In the genomic region with DNA sequence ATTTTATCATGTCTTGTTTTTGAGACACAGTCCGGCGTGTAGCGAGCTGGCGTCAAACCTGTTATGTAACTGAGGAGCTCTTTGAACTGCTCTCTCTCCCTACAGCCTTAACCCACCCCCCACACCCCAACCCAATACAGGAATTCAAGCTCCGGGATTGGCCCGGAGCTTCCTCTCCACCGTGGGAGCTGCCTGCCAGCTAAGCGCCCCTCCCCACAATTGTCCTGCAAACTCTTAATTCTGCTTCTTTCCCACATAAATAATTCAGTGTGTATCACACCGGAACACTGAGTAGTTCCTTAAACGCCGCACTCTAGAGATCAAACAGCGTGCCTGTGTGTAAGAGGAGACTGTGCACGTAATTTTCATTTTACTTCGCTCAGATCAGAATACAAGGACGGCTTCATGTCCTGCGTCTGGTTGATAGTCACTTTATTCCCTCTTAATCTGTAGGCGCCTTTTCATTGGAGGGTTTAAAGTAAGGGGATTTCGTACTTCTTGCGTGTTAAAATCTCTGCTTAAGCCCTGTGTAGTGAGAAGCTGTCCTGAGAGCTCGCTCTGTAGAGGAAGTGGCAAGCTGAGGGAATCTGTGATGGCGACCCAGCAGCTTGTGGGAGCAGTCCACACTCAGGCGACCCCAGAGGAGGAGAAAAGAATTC, we compare ENCODE assay signal across 8 mouse cellular contexts.
DNase-seq lines count a peak whose midpoint lies in the region; ATAC-seq and TF ChIP-seq lines count a peak whose summit lies in the region.

No protein-coding gene starts in this region.

- no peaks in the 10 kb centered on the region for H3K36me3 ChIP-seq in testis, adult 2 months (ENCODE audit: control insufficient read depth, insufficient read depth, low read length)
- H3K36me3 ChIP-seq in forebrain, embryonic 12.5 days (replicated peaks), result no peaks in the 10 kb centered on the region
- no peaks in the 10 kb centered on the region for H3K36me3 ChIP-seq in hindbrain, embryonic 10.5 days

- H3K4me2 ChIP-seq in forebrain, embryonic 12.5 days, result peak overlapping the region; percentile 61

- DNase-seq in testis, postnatal 10 days (ENCODE audit: low spot score), result no peak
- DNase-seq in hindbrain, embryonic 10.5 days (ENCODE audit: low spot score), result peak; percentile 80
- DNase-seq in left cerebral cortex, adult 8-10 months (ENCODE audit: low spot score in 2 of 2), result peak; percentile 48 to 60
- DNase-seq in lung, postnatal 4 days, result peak; percentile 24 to 33
- peak; percentile 41 to 50 for DNase-seq in right cerebral cortex, postnatal 36 days (ENCODE audit: low spot score in 2 of 2)

- H3K9ac ChIP-seq in forebrain, embryonic 12.5 days, result peak overlapping the region; percentile 56

- no peak for TF ChIP-seq CTCF in testis, adult 2 months (IDR thresholded peaks at IDR 0.05; ENCODE audit: control insufficient read depth, insufficient read depth, insufficient replicate concordance, low read depth, low read length)

- peak; percentile 92 for ATAC-seq in forebrain, embryonic 12.5 days (ENCODE audit: low FRiP score)
- no peak for ATAC-seq in erythroid progenitor cell, adult 5-6 weeks (replicated peaks; ENCODE audit: low FRiP score, poor library complexity, severe bottlenecking)

- H3K9me3 ChIP-seq in forebrain, embryonic 12.5 days, result no peaks in the 10 kb centered on the region
- H3K9me3 ChIP-seq in hindbrain, embryonic 10.5 days, result no peaks in the 10 kb centered on the region

- H3K27me3 ChIP-seq in testis, adult 2 months (ENCODE audit: control insufficient read depth, insufficient read depth, low read length), result no peaks in the 10 kb centered on the region
- 0 out of 2 replicates have a peak, but pooled peaks cover 3% of the 10 kb centered on the region for H3K27me3 ChIP-seq in forebrain, embryonic 12.5 days
- 0 out of 2 replicates have a peak, but pooled peaks cover 4% of the 10 kb centered on the region for H3K27me3 ChIP-seq in hindbrain, embryonic 10.5 days (ENCODE audit: insufficient read depth, poor library complexity, severe bottlenecking)

- under 1% methylated on average over 22 of the region's 22 CpGs for WGBS in forebrain, embryonic 12.5 days
- WGBS in hindbrain, embryonic 10.5 days, result 2% methylated on average over 22 of the region's 22 CpGs

- no peak for TF ChIP-seq POLR2A in testis, adult 2 months (IDR thresholded peaks at IDR 0.05; ENCODE audit: control insufficient read depth, low read depth, low read length)

- H3K4me3 ChIP-seq in testis, adult 2 months (ENCODE audit: control insufficient read depth, low read depth, low read length), result peak overlapping the region; percentile 27
- peak overlapping the region; percentile 36 for H3K4me3 ChIP-seq in forebrain, embryonic 12.5 days (replicated peaks)
- peak overlapping the region; percentile 53 for H3K4me3 ChIP-seq in hindbrain, embryonic 10.5 days

- H3K4me1 ChIP-seq in testis, adult 2 months (ENCODE audit: control insufficient read depth, insufficient read depth, low read length), result peaks cover 4% of the 10 kb centered on the region; the same call in 1 of the 2 replicates
- peaks cover 52% of the 10 kb centered on the region for H3K4me1 ChIP-seq in forebrain, embryonic 12.5 days
- H3K4me1 ChIP-seq in hindbrain, embryonic 10.5 days (replicated peaks), result peaks cover 66% of the 10 kb centered on the region

- peak overlapping the region; percentile 54 for H3K27ac ChIP-seq in testis, adult 2 months (ENCODE audit: control insufficient read depth, insufficient read depth, low read depth, low read length)
- peak overlapping the region; percentile 90 for H3K27ac ChIP-seq in forebrain, embryonic 12.5 days
- H3K27ac ChIP-seq in hindbrain, embryonic 10.5 days, result peak overlapping the region; percentile 90
